Mouse (Mus musculus): ENCODE data around the gene Bgn. TPM values are rescaled to one million over a fixed set of nuclear protein-coding genes. Genes with fewer than 3 reads are reported as not detected.

Bgn gene
- total and polyA plus RNA-seq, 3 experiments, result not detected

DNA sequence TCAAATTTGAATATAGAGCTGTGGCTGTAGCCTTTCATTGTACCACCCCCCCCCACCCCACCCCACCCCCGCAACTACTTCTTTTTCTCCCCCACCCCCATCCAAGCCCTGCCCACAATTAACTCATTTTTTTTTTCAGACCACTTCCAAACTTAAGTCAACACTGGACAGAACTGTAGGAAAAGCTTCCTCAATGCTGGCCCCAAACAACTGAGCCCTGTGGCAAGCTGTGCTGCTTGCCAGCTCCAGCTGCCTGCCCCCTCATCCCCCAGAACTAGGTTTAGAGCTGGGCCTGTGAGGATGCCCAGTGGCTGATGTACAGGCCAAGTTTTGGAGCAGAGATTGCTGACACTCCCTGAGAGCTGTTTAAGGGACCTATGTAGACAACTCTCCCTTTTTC lies 14.7 kb upstream of the Bgn start:
- peaks cover 2% of the 10 kb centered on the region for H3K27me3 ChIP-seq (replicated peaks)
- no peak overlapping the region for H3K9ac ChIP-seq (ENCODE audit: insufficient read depth, low read depth)
- no peak for DNase-seq (ENCODE audit: extremely low read depth)
- H3K4me1 ChIP-seq (ENCODE audit: control insufficient read depth in 1 of 2, insufficient read depth in 2 of 2), result no peaks in the 10 kb centered on the region
- no peak overlapping the region for H3K4me2 ChIP-seq (ENCODE audit: insufficient read depth, low read depth, poor library complexity, severe bottlenecking)
- TF ChIP-seq ZKSCAN1 (IDR thresholded peaks at IDR 0.05; ENCODE audit: borderline replicate concordance, low read depth, low read length), result no peak
- H3K9me3 ChIP-seq (replicated peaks; ENCODE audit: low read length), result no peaks in the 10 kb centered on the region
- no peaks in the 10 kb centered on the region for H3K36me3 ChIP-seq (replicated peaks in 1 of 2; ENCODE audit: control insufficient read depth in 1 of 2, insufficient read depth in 1 of 2, low read length in 1 of 2)
- dilution Hi-C loops (cut with MboI; ENCODE audit: extremely low pct_ligation_motif_present, extremely low pct_unique_long_range_greater_than_20kb, low sequenced_read_pairs), result no loop called here
- H3K4me3 ChIP-seq (replicated peaks in 1 of 3; ENCODE audit: low read depth in 2 of 3, low read length in 2 of 3, poor library complexity in 1 of 3), result no peak overlapping the region
- no peaks in the 10 kb centered on the region for H3K79me2 ChIP-seq (replicated peaks; ENCODE audit: control insufficient read depth, extremely low read depth, insufficient read depth, poor library complexity, severe bottlenecking)
- no peak overlapping the region for H3K27ac ChIP-seq (ENCODE audit: insufficient read depth, low read depth)
- in situ Hi-C loops (cut with MboI; ENCODE audit: low pct_ligation_motif_present, low pct_unique_long_range_greater_than_20kb, low sequenced_read_pairs), result no loop called here

DNA sequence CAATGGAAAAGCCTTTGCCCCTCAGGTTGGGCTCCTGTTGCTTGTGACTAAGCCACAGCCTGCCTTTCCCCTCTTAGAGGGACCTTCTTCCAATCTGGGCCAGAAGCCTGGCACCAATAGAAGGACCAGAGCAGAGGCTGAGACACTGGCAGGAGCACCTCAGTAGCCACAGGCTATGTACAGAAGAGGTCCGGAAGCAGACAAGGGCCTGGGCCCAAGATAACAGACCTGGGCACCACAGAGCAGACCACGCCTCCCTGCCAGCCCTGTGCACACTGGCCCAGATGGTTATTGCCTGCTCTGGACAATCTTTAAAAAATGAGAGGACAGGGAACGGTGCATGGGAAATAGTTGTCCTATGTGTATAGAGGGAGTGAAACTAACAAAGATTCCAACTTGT lies 11.6 kb upstream of the Bgn start:
- no peak for DNase-seq (ENCODE audit: extremely low read depth)
- Histone ChIP-seq H3K4me2 (ENCODE audit: insufficient read depth, low read depth, poor library complexity, severe bottlenecking) (no peak overlapping the region), H3K9me3 (replicated peaks; ENCODE audit: low read length) (no peaks in the 10 kb centered on the region), H3K27ac (ENCODE audit: insufficient read depth, low read depth) (no peak overlapping the region), H3K9ac (ENCODE audit: insufficient read depth, low read depth) (no peak overlapping the region), H3K4me3 (replicated peaks in 1 of 3; ENCODE audit: low read depth in 2 of 3, low read length in 2 of 3, poor library complexity in 1 of 3) (no peak overlapping the region), H3K36me3 (replicated peaks in 1 of 2; ENCODE audit: control insufficient read depth in 1 of 2, insufficient read depth in 1 of 2, low read length in 1 of 2) (no peaks in the 10 kb centered on the region), H3K4me1 (ENCODE audit: control insufficient read depth in 1 of 2, insufficient read depth in 2 of 2) (peaks cover 3 to 13% of the 10 kb centered on the region in 2 experiments), H3K27me3 (replicated peaks) (peaks cover 2% of the 10 kb centered on the region), H3K79me2 (replicated peaks; ENCODE audit: control insufficient read depth, extremely low read depth, insufficient read depth, poor library complexity, severe bottlenecking) (no peaks in the 10 kb centered on the region)
- TF ChIP-seq CHD1 (IDR thresholded peaks at IDR 0.05; ENCODE audit: low read depth, low read length) (no peak), HCFC1 (IDR thresholded peaks at IDR 0.05; ENCODE audit: low read depth, low read length) (no peak), MYC (IDR thresholded peaks at IDR 0.05; ENCODE audit: low read depth, low read length) (no peak), NRF1 (IDR thresholded peaks at IDR 0.05; ENCODE audit: low read depth, low read length) (no peak)
- in situ Hi-C loops (cut with MboI; ENCODE audit: low pct_ligation_motif_present, low pct_unique_long_range_greater_than_20kb, low sequenced_read_pairs) (no loop called here), dilution Hi-C loops (cut with MboI; ENCODE audit: extremely low pct_ligation_motif_present, extremely low pct_unique_long_range_greater_than_20kb, low sequenced_read_pairs) (no loop called here)

DNA sequence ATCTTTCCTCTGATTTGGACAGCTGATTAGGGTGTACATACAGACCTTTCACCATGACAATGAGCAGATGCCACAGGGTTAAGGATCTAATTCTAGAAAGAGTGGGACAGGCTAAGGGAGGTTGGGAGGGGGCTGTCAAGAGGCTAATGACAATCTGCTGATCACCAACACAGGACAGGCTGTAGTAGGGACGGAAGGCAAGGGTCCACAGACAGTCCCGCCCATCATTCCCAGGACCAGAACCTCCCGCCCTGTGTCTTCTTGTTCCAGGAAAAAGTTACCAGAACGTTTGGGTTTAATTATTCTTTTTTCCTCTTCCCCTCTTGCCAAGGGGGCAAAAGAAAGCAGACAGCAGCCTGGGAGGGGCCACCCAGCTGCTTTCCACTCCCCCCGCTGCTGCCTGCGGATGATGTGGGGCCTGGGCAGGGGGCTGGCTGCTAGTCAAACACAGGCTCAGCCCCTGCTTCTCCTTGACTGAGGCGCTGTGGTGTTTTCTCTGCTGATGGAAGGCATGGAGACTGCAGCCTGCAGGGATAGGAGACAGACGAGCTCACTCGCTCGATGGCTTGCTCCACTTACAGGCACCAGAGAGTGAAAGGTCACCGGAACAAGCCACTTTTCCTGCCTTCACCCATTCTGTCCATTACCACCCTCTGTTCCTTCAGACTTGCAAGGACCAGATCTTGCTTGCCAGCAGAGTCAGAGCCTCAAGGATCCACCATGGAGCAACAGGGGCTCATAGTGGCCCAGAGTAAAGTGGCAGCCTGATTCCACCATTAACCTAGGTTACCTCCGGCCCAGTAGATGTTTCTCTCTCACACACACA lies 8.8 kb upstream of the Bgn start:
- Histone ChIP-seq H3K4me1 (ENCODE audit: control insufficient read depth in 1 of 2, insufficient read depth in 2 of 2) (peaks cover 4 to 31% of the 10 kb centered on the region in 2 experiments), H3K4me2 (ENCODE audit: insufficient read depth, low read depth, poor library complexity, severe bottlenecking) (no peak overlapping the region), H3K36me3 (replicated peaks in 1 of 2; ENCODE audit: control insufficient read depth in 1 of 2, insufficient read depth in 1 of 2, low read length in 1 of 2) (no peaks in the 10 kb centered on the region), H3K9ac (ENCODE audit: insufficient read depth, low read depth) (no peak overlapping the region), H3K79me2 (replicated peaks; ENCODE audit: control insufficient read depth, extremely low read depth, insufficient read depth, poor library complexity, severe bottlenecking) (no peaks in the 10 kb centered on the region), H3K4me3 (replicated peaks in 1 of 3; ENCODE audit: low read depth in 2 of 3, low read length in 2 of 3, poor library complexity in 1 of 3) (no peak overlapping the region), H3K9me3 (replicated peaks; ENCODE audit: low read length) (no peaks in the 10 kb centered on the region), H3K27me3 (replicated peaks) (peaks cover 2% of the 10 kb centered on the region), H3K27ac (ENCODE audit: insufficient read depth, low read depth) (no peak overlapping the region)
- in situ Hi-C loops (cut with MboI; ENCODE audit: low pct_ligation_motif_present, low pct_unique_long_range_greater_than_20kb, low sequenced_read_pairs) (no loop called here), dilution Hi-C loops (cut with MboI; ENCODE audit: extremely low pct_ligation_motif_present, extremely low pct_unique_long_range_greater_than_20kb, low sequenced_read_pairs) (no loop called here)
- TF ChIP-seq EP300 (IDR thresholded peaks at IDR 0.05; ENCODE audit: low read length), result no peak
- TF ChIP-seq IRF4 (IDR thresholded peaks at IDR 0.05; ENCODE audit: low read depth, low read length), result no peak
- no peak for TF ChIP-seq ZC3H11A (IDR thresholded peaks at IDR 0.05; ENCODE audit: low read depth, low read length)
- TF ChIP-seq NRF1 (IDR thresholded peaks at IDR 0.05; ENCODE audit: low read depth, low read length), result no peak
- TF ChIP-seq MAZ (IDR thresholded peaks at IDR 0.05; ENCODE audit: low read depth, low read length), result no peak
- TF ChIP-seq CTCF (conservative IDR thresholded peaks at IDR 0.05 in 1 of 2, IDR thresholded peaks at IDR 0.05 in 1 of 2; ENCODE audit: low read depth in 2 of 2, low read length in 2 of 2), result no peak
- no peak for TF ChIP-seq HCFC1 (IDR thresholded peaks at IDR 0.05; ENCODE audit: low read depth, low read length)
- TF ChIP-seq ETS1 (conservative IDR thresholded peaks at IDR 0.05; ENCODE audit: low read depth, low read length), result no peak
- no peak for TF ChIP-seq ZKSCAN1 (IDR thresholded peaks at IDR 0.05; ENCODE audit: borderline replicate concordance, low read depth, low read length)
- TF ChIP-seq UBTF (IDR thresholded peaks at IDR 0.05; ENCODE audit: low read depth, low read length), result no peak
- no peak for TF ChIP-seq KAT2A (IDR thresholded peaks at IDR 0.05; ENCODE audit: insufficient replicate concordance, low read length)
- no peak for TF ChIP-seq BHLHE40 (IDR thresholded peaks at IDR 0.05; ENCODE audit: low read depth, low read length)
- no peak for TF ChIP-seq ZMIZ1 (IDR thresholded peaks at IDR 0.05; ENCODE audit: low read depth, low read length)
- no peak for TF ChIP-seq USF1 (IDR thresholded peaks at IDR 0.05; ENCODE audit: low read depth, low read length)
- no peak for TF ChIP-seq MEF2A (IDR thresholded peaks at IDR 0.05; ENCODE audit: borderline replicate concordance, low read depth, low read length)
- no peak for DNase-seq (ENCODE audit: extremely low read depth)
